Mouse (Mus musculus) telencephalon, adult 2 months (tissue): Measurements from ENCODE around the gene Dnajc15.
"Not testable (repeated sequence)": the region's sequence is repeated elsewhere in the genome, so short reads cannot be mapped to it uniquely, and the experiment has no call there.

ENCODE experiments used
- DNase-seq: peaks from one replicate; pipeline ENCODE4 v3.0.0-alpha.2; 2011; ENCODE audit warnings: low read depth, low spot score

Gene Dnajc15

GRCm38 (mm10) chr14:77874304-77875241 lies at the start of gene Dnajc15:
TSS of gene Dnajc15 (minus strand) at chr14:77875125.
- DNase-seq: peak; percentile 76

DNA sequence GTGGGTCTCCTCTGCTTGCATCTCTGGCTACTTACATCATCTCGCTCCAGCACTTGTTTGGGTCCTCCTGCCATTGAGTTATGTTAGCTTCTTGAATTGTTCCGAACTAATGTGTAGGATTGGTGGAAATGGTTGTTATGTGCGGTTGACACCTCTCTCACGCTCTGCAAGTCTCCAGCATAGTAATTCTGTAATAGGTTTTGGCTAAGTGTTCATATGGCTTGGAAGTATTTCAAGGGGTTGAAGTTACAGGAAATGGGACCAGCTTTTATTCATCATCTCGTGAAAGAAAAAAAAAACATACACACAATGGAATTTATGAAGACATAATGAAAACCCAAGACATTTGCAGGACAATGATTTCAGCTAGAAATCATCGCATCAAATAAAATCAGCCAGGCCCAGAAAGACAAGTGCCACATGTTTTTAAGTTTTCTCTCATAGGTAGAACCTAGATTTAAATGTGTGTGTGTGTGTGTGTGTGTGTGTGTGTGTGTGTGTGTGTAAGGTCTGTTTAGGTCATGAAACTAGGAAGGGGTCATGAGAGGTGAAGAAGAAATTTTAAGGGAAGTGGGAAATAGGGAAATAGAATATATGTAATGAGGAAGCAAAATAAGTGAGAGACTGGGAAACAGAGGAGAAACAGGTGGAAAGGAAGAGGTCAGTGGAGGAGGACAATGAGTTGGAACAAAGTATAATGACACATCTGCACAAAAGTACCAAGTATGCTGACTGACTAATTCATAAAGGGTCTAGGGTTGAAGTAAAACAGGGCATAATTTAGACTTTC lies 48.3 kb upstream of the Dnajc15 start:
- no peak for DNase-seq

DNA sequence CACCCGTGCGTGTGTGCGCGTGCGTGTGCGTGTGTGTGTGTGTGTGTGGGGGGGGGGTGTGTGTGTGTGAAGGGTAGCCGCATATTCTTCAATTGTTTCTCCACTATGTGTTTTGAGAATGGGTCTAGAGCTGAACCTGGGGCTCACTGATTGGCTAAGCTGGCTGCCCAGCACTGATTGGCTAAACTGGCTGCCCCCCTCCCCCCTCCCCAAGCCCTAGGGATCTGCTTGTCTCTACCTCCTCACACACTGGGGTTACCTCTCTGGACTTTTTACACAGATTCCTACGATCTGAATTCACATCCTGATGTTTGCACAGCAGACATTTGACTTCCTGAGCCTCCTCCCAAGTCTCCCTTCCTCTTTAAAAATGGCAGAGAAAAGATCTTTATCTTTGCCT lies 46.7 kb upstream of the Dnajc15 start:
- no peak for DNase-seq

GRCm38 (mm10) chr14:77915776-77916175 lies 40.9 kb upstream of the Dnajc15 start:
- DNase-seq: no peak

- DNase-seq: no peak
Measured at GRCm38 (mm10) chr14:77906586-77906985, 31.7 kb upstream of the Dnajc15 start.

GRCm38 (mm10) chr14:77905466-77905865 lies 30.5 kb upstream of the Dnajc15 start:
- DNase-seq: no peak

DNA sequence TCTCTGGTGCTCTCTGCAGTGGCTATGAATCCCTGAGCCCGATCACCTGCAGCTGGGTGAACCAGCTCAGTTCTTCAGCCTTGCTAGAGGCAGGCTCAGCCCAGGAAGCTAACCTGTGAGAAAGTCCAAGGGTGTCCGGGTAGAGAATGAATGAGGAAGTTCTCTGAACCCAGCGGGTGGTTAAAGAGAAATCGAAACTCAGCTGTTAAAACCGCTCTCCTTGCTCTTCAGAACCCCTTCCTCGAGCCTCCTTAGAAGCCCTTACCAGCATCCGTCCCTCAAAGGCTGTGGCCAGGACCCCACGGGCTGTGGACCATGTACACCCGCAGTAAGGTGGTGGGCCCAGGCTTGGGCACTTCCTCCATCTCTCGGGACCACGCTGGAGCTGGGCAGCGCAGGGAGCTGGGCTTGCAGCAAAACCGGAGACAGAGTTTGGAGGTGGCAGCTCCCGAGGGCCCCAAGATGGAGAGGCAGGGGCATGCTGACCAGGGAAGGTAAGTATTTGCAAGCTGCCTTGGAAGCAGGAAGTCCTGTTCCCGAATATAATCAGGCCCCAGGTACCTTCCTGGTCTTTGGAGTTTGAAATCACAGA lies 29.3 kb upstream of the Dnajc15 start, which contains the start of gene Epsti1:
TSS of gene Epsti1 (plus strand) at position 69 of the 592 bp plus-strand sequence.
- no peak for DNase-seq

DNA sequence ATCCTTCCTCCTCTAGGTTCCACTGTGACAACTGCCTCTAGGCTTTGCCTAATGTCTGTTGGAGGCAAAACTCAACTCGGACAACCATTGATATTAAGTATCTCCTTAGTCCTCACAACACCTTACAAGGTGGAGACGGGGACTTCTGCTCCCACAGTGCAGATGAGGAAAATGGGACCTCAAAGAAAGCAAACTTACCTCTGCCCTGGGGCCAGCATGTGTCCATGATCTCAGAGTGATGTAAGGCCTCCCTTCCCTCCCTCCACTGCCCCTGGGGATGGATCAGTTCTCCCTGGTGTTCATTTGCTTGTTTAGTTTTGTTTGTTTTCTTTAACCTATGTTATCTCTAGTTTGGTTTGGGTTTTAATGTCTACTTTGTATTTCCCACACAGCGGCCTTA lies 27.6 kb upstream of the Dnajc15 start:
- no peak for DNase-seq

GRCm38 (mm10) chr14:77895951-77896350 lies 21.0 kb upstream of the Dnajc15 start:
- DNase-seq: no peak

DNA sequence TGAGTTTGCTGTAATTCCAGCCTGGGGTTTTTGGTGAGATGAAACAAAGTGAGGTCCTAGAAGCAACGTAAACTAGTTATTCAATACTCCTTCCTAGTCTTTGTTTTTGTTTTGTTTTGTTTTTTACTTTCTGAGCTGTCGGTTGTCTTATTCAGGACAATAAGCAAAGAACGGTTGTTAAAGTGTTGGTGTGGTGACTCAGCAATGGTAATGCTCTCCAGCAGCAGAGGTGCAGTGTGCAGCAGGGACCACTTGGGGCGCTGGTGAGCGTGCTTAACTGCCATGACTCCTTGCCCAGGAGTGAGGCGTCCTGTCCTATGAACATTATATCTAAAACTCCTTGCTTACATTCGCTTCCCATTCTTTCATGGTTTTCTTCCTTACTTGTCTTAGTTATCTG lies 15.0 kb upstream of the Dnajc15 start:
- no peak for DNase-seq

DNA sequence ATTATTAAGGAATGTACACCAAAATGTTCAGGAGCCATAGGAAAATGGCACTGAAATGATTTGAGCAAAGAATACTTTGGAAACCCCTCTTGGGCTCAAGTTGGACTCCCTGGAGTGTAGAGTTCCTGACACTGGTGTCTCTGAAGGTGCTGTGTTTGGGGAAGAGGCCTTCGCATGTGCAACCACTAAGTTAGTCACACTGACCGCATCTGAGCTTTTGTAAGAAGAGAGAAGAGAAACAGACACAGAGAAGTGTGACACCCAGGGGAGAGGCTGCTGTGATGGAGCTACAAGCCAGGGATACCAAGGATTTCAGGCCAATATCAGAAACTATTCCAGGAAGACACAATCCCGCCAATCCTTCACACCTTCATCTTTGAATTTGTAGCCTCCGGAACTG lies 12.0 kb upstream of the Dnajc15 start:
- DNase-seq: no peak

GRCm38 (mm10) chr14:77886376-77886775 lies 11.5 kb upstream of the Dnajc15 start:
- DNase-seq: no peak

- no peak for DNase-seq
Measured at GRCm38 (mm10) chr14:77882669-77883068, 7.7 kb upstream of the Dnajc15 start.

DNA sequence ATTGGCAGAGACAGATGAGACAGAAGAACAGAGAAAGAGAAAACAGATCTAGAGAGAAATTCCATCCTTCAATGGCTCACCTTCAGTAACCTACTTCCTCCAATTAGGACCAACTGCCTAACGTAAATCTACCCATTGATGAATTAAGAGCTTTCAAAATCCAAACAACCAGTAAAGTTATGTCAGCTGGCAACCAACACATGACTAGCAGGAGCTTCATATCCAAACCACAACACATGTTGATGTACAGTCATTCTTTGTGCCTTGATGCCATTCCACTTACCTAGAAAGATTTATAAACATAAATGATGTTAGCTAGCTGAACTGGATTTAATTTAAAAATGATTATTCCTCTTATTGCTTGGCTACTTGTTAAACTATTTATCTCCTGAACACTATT lies 7.1 kb upstream of the Dnajc15 start:
- no peak for DNase-seq

DNA sequence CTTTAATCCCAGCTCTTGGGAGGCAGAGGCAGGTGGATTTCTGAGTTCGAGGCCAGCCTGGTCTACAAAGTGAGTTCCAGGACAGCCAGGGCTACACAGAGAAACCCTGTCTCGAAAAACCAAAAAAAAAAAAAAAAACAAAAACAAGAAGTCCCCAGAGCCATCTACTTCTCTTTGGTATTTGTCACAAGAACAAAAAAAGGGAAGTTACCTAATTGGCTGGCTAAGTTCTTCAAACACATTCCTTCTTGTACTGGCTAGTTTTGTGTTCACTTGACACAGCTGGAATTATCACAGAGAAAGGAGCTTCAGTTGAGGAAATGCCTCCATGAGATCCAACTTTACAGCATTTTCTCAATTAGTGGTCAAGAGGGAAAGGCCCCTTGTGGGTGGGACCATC lies 3.0 kb upstream of the Dnajc15 start:
- DNase-seq: not testable (repeated sequence)

DNA sequence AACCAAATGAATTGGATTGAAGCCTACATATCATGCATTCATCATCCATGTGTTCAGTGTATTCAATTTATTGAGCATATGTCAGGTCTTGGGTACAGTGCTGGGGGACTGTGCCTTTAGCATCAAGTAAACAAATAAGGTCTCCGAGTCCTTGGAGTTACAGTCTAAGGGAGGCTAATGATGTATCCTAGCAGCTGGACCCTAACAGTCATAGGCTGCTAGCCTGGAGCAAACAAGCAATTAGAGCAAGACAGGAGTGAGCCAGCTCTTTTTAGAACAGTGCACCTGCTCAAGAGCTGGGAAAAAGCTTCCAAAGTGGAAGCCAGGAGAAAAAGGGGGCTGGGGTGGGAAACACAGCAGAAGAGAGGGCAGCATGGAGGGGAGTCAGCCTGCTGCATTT lies 1.3 kb upstream of the Dnajc15 start:
- DNase-seq: no peak

GRCm38 (mm10) chr14:77871380-77871975 lies 3.4 kb downstream of the Dnajc15 start:
- no peak for DNase-seq

GRCm38 (mm10) chr14:77870926-77871325 lies 4.0 kb downstream of the Dnajc15 start:
- DNase-seq: no peak

DNA sequence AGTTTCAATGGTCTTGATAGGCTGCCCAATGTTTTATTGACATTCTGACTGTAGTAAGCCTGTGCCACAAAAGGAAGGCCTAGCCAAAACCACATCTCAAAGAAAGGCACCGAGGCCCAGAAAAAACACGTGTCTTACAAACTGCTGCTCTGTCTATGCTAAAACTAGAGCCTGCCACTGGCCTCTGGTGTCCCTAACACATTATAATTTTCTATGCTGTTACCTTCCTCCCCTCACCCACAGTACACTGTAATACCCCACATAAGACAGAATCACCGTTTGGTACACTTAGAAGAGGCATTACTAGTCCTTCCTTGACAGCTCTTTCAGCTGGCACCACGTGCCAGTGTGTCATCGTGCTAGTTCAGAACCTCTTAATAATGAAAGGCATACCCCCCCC lies 7.3 kb downstream of the Dnajc15 start:
- no peak for DNase-seq

DNA sequence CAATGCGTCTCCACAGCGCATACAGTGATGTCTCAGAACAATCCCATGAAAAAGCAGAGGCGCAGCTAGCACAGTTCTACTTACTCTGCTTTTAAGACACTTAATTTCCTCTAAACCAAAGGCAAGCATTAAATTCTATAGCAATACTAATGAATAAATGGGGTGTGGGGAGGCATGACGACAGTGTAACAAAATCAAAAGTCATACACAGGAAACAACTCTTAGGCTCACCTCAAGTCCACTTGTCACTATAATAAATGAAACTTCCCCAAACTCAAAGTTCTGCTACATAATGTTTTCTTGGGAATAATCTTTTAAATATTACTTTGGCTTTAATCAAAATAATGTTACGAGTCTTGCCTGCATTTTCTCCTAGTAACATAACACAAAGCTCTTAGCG lies 10.4 kb downstream of the Dnajc15 start:
- no peak for DNase-seq

DNA sequence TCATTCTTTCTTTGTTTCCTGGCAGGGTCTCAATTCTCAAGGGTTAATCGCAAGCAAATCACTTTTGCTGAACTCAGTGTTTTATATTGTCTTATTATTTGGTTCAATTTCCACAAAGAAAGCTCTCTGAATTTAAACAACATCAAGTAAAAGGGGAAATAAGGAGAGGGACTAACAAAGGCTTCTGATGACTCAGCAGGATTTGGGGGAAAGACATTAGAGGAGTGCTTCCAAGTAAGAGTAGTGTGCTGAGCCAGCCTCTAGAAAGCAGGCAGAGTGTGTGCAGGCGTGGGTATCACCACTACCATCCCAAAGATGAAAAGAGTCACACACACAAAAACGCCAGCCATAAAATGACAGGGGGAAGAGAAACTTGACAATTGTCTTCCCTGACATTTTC lies 10.9 kb downstream of the Dnajc15 start:
- DNase-seq: no peak
